Mouse (Mus musculus) CH12.LX (cell line): ENCODE data around the gene Ccdc24. TPM values are rescaled to one million over a fixed set of nuclear protein-coding genes. Genes with fewer than 3 reads are reported as not detected.

Experiments used
- DNase-seq: peaks from one replicate; pipeline ENCODE4 v3.0.0-alpha.2; 2013; ENCODE audit errors: extremely low read depth
- H3K27ac ChIP-seq: 2 replicates; pipeline ENCODE4 v1.5.1; 2012; ENCODE audit warnings: low read depth, mild to moderate bottlenecking, control low read depth, moderate library complexity; ENCODE audit not compliant: insufficient read depth
- H3K27me3 ChIP-seq: replicated peaks from 2 replicates; pipeline ENCODE3; 2012; ENCODE audit warnings: inconsistent platforms
- H3K36me3 ChIP-seq, 2 experiments: replicated peaks in 1 of 2; 2 replicates each; pipeline versions ENCODE3 to v1.6.1; 2012; ENCODE audit warnings: inconsistent platforms in 1 of 2, low read length in 1 of 2, mild to moderate bottlenecking in 1 of 2, mixed read lengths in 1 of 2, moderate library complexity in 1 of 2; ENCODE audit not compliant: control insufficient read depth in 1 of 2, insufficient read depth in 1 of 2
- H3K4me1 ChIP-seq, 2 experiments: 2 replicates each; pipeline ENCODE4 v1.6.1; 2012; ENCODE audit warnings: inconsistent platforms in 1 of 2, moderate library complexity in 1 of 2; ENCODE audit not compliant: insufficient read depth in 2 of 2, control insufficient read depth in 1 of 2
- H3K4me2 ChIP-seq: 2 replicates; pipeline ENCODE4 v1.6.1; 2012; ENCODE audit warnings: low read depth, mild to moderate bottlenecking, control low read depth; ENCODE audit not compliant: poor library complexity, insufficient read depth, severe bottlenecking
- H3K4me3 ChIP-seq, 3 experiments: fragments of 150-350 bp in 1 of 3; sonication (generic) in 1 of 3; replicated peaks in 1 of 3; 2 replicates each; pipeline versions ENCODE3 to v1.5.1; 2011 to 2012; ENCODE audit warnings: low read depth in 2 of 3, low read length in 2 of 3, mild to moderate bottlenecking in 2 of 3, moderate library complexity in 2 of 3, control low read depth in 1 of 3, improper control_type of control experiment in 1 of 3, inconsistent platforms in 1 of 3, mixed read lengths in 1 of 3; ENCODE audit not compliant: poor library complexity in 1 of 3
- H3K79me2 ChIP-seq: replicated peaks from 2 replicates; pipeline ENCODE4 v1.6.1; 2012; ENCODE audit warnings: mild to moderate bottlenecking, moderate library complexity; ENCODE audit not compliant: control insufficient read depth, poor library complexity, insufficient read depth, severe bottlenecking; ENCODE audit errors: extremely low read depth
- H3K9ac ChIP-seq: 2 replicates; pipeline ENCODE4 v1.6.1; 2012; ENCODE audit warnings: low read depth, mild to moderate bottlenecking, control low read depth, moderate library complexity; ENCODE audit not compliant: insufficient read depth
- H3K9me3 ChIP-seq: replicated peaks from 2 replicates; pipeline ENCODE3; 2012; ENCODE audit warnings: low read length, inconsistent platforms, mixed read lengths
- BHLHE40 ChIP-seq: IDR thresholded peaks from 2 replicates; pipeline ENCODE4 v1.6.1; 2011; ENCODE audit warnings: mild to moderate bottlenecking, low read depth, low read length, improper control_type of control experiment
- CHD1 ChIP-seq: IDR thresholded peaks from 2 replicates; pipeline ENCODE4 v1.6.1; 2012; ENCODE audit warnings: low read depth, low read length, improper control_type of control experiment, inconsistent platforms
- CHD2 ChIP-seq: IDR thresholded peaks from 2 replicates; pipeline ENCODE4 v1.6.1; 2011; ENCODE audit warnings: low read length, improper control_type of control experiment
- E2F4 ChIP-seq: IDR thresholded peaks from 2 replicates; pipeline ENCODE4 v1.6.1; 2011; ENCODE audit warnings: low read depth, low read length, improper control_type of control experiment; ENCODE audit not compliant: insufficient replicate concordance
- ELF1 ChIP-seq: IDR thresholded peaks from 2 replicates; pipeline ENCODE4 v1.6.1; 2014; ENCODE audit warnings: low read depth, mild to moderate bottlenecking, inconsistent platforms, low read length, improper control_type of control experiment
- EP300 ChIP-seq: IDR thresholded peaks from 2 replicates; pipeline ENCODE4 v1.6.1; 2011; ENCODE audit warnings: low read length, improper control_type of control experiment
- ETS1 ChIP-seq: conservative IDR thresholded peaks from 2 replicates; pipeline ENCODE4 v1.6.1; 2012; ENCODE audit warnings: low read depth, mild to moderate bottlenecking, inconsistent platforms, low read length, improper control_type of control experiment, moderate library complexity
- GABPA ChIP-seq: IDR thresholded peaks from 2 replicates; pipeline ENCODE4 v1.6.1; 2012; ENCODE audit warnings: low read depth, low read length, improper control_type of control experiment, inconsistent platforms; ENCODE audit not compliant: insufficient replicate concordance
- HCFC1 ChIP-seq: IDR thresholded peaks from 2 replicates; pipeline ENCODE4 v1.6.1; 2012; ENCODE audit warnings: low read depth, mild to moderate bottlenecking, inconsistent platforms, low read length, improper control_type of control experiment
- IRF4 ChIP-seq: IDR thresholded peaks from 2 replicates; pipeline ENCODE4 v1.6.1; 2014; ENCODE audit warnings: low read depth, mild to moderate bottlenecking, inconsistent platforms, low read length, improper control_type of control experiment
- JUN ChIP-seq: IDR thresholded peaks from 2 replicates; pipeline ENCODE4 v1.6.1; 2011; ENCODE audit warnings: low read depth, mild to moderate bottlenecking, low read length, improper control_type of control experiment, moderate library complexity; ENCODE audit not compliant: insufficient read depth
- JUND ChIP-seq: conservative IDR thresholded peaks from 2 replicates; pipeline ENCODE4 v1.6.1; 2011; ENCODE audit warnings: low read depth, low read length, improper control_type of control experiment
- KAT2A ChIP-seq: IDR thresholded peaks from 2 replicates; pipeline ENCODE4 v1.6.1; 2012; ENCODE audit warnings: low read length, improper control_type of control experiment, inconsistent platforms; ENCODE audit not compliant: insufficient replicate concordance
- MAFK ChIP-seq: IDR thresholded peaks from 2 replicates; pipeline ENCODE4 v1.6.1; 2011; ENCODE audit warnings: low read length, improper control_type of control experiment; ENCODE audit not compliant: insufficient replicate concordance
- MAX ChIP-seq: IDR thresholded peaks from 2 replicates; pipeline ENCODE4 v1.6.1; 2011; ENCODE audit warnings: low read length, improper control_type of control experiment
- MEF2A ChIP-seq: IDR thresholded peaks from 2 replicates; pipeline ENCODE4 v1.6.1; 2014; ENCODE audit warnings: low read depth, mild to moderate bottlenecking, inconsistent platforms, low read length, improper control_type of control experiment, borderline replicate concordance
- MXI1 ChIP-seq: IDR thresholded peaks from 2 replicates; pipeline ENCODE4 v1.6.1; 2011; ENCODE audit warnings: mild to moderate bottlenecking, low read depth, low read length, improper control_type of control experiment
- MYC ChIP-seq: IDR thresholded peaks from 2 replicates; pipeline ENCODE4 v1.6.1; 2011; ENCODE audit warnings: low read depth, mild to moderate bottlenecking, improper control_type of control experiment, low read length
- NELFE ChIP-seq: IDR thresholded peaks from 2 replicates; pipeline ENCODE4 v1.6.1; 2011; ENCODE audit warnings: low read depth, low read length, improper control_type of control experiment
- NRF1 ChIP-seq: IDR thresholded peaks from 2 replicates; pipeline ENCODE4 v1.6.1; 2014; ENCODE audit warnings: low read depth, mild to moderate bottlenecking, inconsistent platforms, low read length, improper control_type of control experiment, moderate library complexity
- POLR2A ChIP-seq: IDR thresholded peaks from 2 replicates; pipeline ENCODE4 v1.6.1; 2011; ENCODE audit warnings: low read depth, mild to moderate bottlenecking, improper control_type of control experiment, low read length
- POLR2AphosphoS2 ChIP-seq: IDR thresholded peaks from 2 replicates; pipeline ENCODE4 v1.6.1; 2011; ENCODE audit warnings: low read depth, low read length, improper control_type of control experiment
- RAD21 ChIP-seq: IDR thresholded peaks from 2 replicates; pipeline ENCODE4 v1.6.1; 2011; ENCODE audit warnings: low read depth, mild to moderate bottlenecking, low read length, improper control_type of control experiment, moderate library complexity
- RCOR1 ChIP-seq: conservative IDR thresholded peaks from 2 replicates; pipeline ENCODE4 v1.6.1; 2012; ENCODE audit warnings: low read depth, mild to moderate bottlenecking, inconsistent platforms, low read length, improper control_type of control experiment
- SIN3A ChIP-seq: IDR thresholded peaks from 2 replicates; pipeline ENCODE4 v1.6.1; 2012; ENCODE audit warnings: low read length, improper control_type of control experiment, inconsistent platforms
- TCF12 ChIP-seq: IDR thresholded peaks from 2 replicates; pipeline ENCODE4 v1.6.1; 2014; ENCODE audit warnings: low read depth, mild to moderate bottlenecking, inconsistent platforms, low read length, improper control_type of control experiment
- UBTF ChIP-seq: IDR thresholded peaks from 2 replicates; pipeline ENCODE4 v1.6.1; 2012; ENCODE audit warnings: low read depth, mild to moderate bottlenecking, inconsistent platforms, low read length, improper control_type of control experiment, moderate library complexity
- USF1 ChIP-seq: IDR thresholded peaks from 2 replicates; pipeline ENCODE4 v1.6.1; 2014; ENCODE audit warnings: low read depth, mild to moderate bottlenecking, inconsistent platforms, low read length, improper control_type of control experiment
- USF2 ChIP-seq: conservative IDR thresholded peaks from 2 replicates; pipeline ENCODE4 v1.6.1; 2011; ENCODE audit warnings: low read depth, low read length, improper control_type of control experiment
- ZKSCAN1 ChIP-seq: IDR thresholded peaks from 2 replicates; pipeline ENCODE4 v1.6.1; 2012; ENCODE audit warnings: low read depth, inconsistent platforms, low read length, improper control_type of control experiment, borderline replicate concordance
- ZMIZ1 ChIP-seq: IDR thresholded peaks from 2 replicates; pipeline ENCODE4 v1.6.1; 2012; ENCODE audit warnings: low read depth, mild to moderate bottlenecking, inconsistent platforms, low read length, improper control_type of control experiment
- ZNF384 ChIP-seq: IDR thresholded peaks from 2 replicates; pipeline ENCODE4 v1.6.1; 2012; ENCODE audit warnings: low read depth, low read length, improper control_type of control experiment, inconsistent platforms
- dilution Hi-C: fragments of 300-500 bp; cut with MboI; formaldehyde crosslinking; loops from 2 replicates; pipeline ENCODE4 v1.14.3; 2020; ENCODE audit warnings: low sequenced_read_pairs; ENCODE audit not compliant: extremely low pct_unique_long_range_greater_than_20kb, extremely low pct_ligation_motif_present
- in situ Hi-C: fragments of 300-500 bp; cut with MboI; formaldehyde crosslinking; loops from 3 replicates; pipeline ENCODE4 v1.14.3; 2019; ENCODE audit warnings: low sequenced_read_pairs, low pct_ligation_motif_present, low pct_unique_long_range_greater_than_20kb, mixed read lengths
- polyA plus RNA-seq: library from polyadenylated mRNA; unstranded; fragments of >175 nt; gene quantifications from 2 replicates; pipeline ENCODE4 v1.2.1, GENCODE M21; 2012; ENCODE audit warnings: low read depth; ENCODE audit not compliant: insufficient read length
- total RNA-seq, 2 experiments: library from RNA; depleted of rRNA; stranded (reverse); fragments of 300-350 nt in 1 of 2; fragments of >200 nt in 1 of 2; gene quantifications; 2 replicates each; pipeline ENCODE4 v1.2.3; 2012 to 2014

The Ccdc24 gene
- total and polyA plus RNA-seq, 3 experiments = 0.81 to 0.93 TPM; not detected in 1

DNA sequence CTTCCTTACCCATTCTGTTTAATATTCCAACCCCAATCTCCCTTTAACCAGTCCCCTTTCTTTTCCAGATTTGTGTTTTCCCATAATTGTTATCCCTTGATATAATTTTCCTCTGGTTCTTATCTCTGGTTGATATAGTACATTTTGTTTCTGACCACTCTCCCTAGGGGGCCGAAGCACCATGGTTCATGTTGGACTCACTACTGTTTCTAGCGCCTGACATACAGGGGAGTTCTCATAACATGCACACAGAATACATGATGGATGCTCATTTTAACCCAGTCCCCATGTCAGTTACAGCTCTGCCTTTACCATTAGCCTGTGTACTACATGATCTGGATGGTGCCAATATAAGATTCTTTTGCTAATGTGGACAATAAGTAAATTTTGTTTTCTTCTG is 15.6 kb upstream of the Ccdc24 start:
- H3K4me2 ChIP-seq = no peak overlapping the region
- in situ Hi-C loops (no loop called here), dilution Hi-C loops (no loop called here)
- no peak for DNase-seq
- H3K27ac ChIP-seq = no peak overlapping the region
- no peak overlapping the region for H3K4me3 ChIP-seq
- H3K9me3 ChIP-seq = no peaks in the 10 kb centered on the region
- peaks cover 21% of the 10 kb centered on the region for H3K79me2 ChIP-seq
- H3K27me3 ChIP-seq = no peaks in the 10 kb centered on the region
- TF ChIP-seq POLR2AphosphoS2 (peak; percentile 6; the same call in 1 of the 2 replicates), CHD2 (no peak; the same call in 1 of the 2 replicates), MAX (no peak)
- H3K9ac ChIP-seq = no peak overlapping the region
- peaks cover 8 to 34% of the 10 kb centered on the region in 2 experiments for H3K4me1 ChIP-seq
- H3K36me3 ChIP-seq = peaks cover 38 to 59% of the 10 kb centered on the region in 2 experiments

GRCm38 (mm10) chr4:117887133-117887532 is 14.8 kb upstream of the Ccdc24 start, which contains the start of gene Atp6v0b:
Gene Atp6v0b (minus strand): TSS chr4:117887333.
- H3K36me3 ChIP-seq = peaks cover 38 to 67% of the 10 kb centered on the region in 2 experiments
- H3K79me2 ChIP-seq = peaks cover 21% of the 10 kb centered on the region
- H3K9me3 ChIP-seq = no peaks in the 10 kb centered on the region
- peak within 1 kb of the TSS; percentile 74 to 95 (median 91) for H3K4me3 ChIP-seq
- peak within 1 kb of the TSS; percentile 89 for H3K4me2 ChIP-seq
- dilution Hi-C loops = no loop called here
- H3K27ac ChIP-seq = peak within 1 kb of the TSS; percentile 39; the same call in 1 of the 2 replicates
- peaks cover 8 to 29% of the 10 kb centered on the region in 2 experiments for H3K4me1 ChIP-seq
- H3K9ac ChIP-seq = peak within 1 kb of the TSS; percentile 87
- in situ Hi-C loops = no loop called here
- no peaks in the 10 kb centered on the region for H3K27me3 ChIP-seq
- DNase-seq = peak; percentile 82
- TF ChIP-seq MAX (peak; percentile 99), ZKSCAN1 (no peak), SIN3A (peak; percentile 92), HCFC1 (peak; percentile 97), JUND (no peak), GABPA (peak; percentile 74; the same call in 1 of the 2 replicates), RCOR1 (peak; percentile 83), NRF1 (peak; percentile 74), CHD1 (no peak), ZNF384 (no peak), JUN (no peak), TCF12 (peak; percentile 75), POLR2AphosphoS2 (no peak), MXI1 (peak; percentile 84), CHD2 (peak; percentile 70; the same call in 1 of the 2 replicates), MEF2A (peak; percentile 63; the same call in 1 of the 2 replicates), USF2 (peak; percentile 99), MAFK (no peak), USF1 (peak; percentile 99), EP300 (no peak), E2F4 (no peak), ETS1 (no peak; the same call in 1 of the 2 replicates), RAD21 (no peak), ELF1 (peak; percentile 71), UBTF (peak; percentile 34; the same call in 1 of the 2 replicates), NELFE (peak; percentile 55), KAT2A (peak; percentile 95; the same call in 1 of the 2 replicates), POLR2A (peak; percentile 74), BHLHE40 (peak; percentile 99), MYC (peak; percentile 33; the same call in 1 of the 2 replicates), IRF4 (0 out of 2 replicates have a peak, but pooled peaks have one; percentile 20), ZMIZ1 (peak; percentile 48; the same call in 1 of the 2 replicates)
